Mouse (Mus musculus) liver, postnatal 0 days (tissue): Measurements from ENCODE around the gene Arl6ip4.

Source experiments
- CTCF ChIP-seq: sonication (generic); IDR thresholded peaks from 2 replicates; pipeline ENCODE4 v1.5.1; 2016; ENCODE audit warnings: antibody characterized with exemption, low read depth
- EP300 ChIP-seq: IDR thresholded peaks from 2 replicates; pipeline ENCODE4 v1.6.1; 2016; ENCODE audit warnings: antibody characterized with exemption, low read depth, mild to moderate bottlenecking

DNA sequence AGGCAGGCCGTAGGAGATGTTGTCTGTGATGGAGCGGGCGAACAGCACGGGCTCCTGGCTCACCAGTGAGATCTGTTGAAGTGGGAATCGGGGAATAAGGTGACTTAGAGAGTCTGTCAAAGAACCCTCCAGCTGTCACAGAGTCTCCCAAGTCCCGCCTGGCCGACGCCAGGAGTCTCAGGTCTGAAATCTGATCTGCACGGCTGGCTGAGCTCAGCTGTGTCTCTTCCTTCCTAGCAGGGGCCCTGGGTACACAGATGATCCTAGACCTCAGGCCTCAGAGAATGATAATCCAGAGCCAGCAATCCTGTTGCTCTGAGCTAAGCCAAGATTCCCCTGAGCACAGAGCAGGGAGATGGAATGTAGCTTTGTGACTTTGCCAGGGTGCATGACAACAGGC is 42.2 kb upstream of the Arl6ip4 start:
- no peak for TF ChIP-seq CTCF
- TF ChIP-seq EP300: no peak
